Mouse (Mus musculus) mammary gland, adult 2 months (tissue): ENCODE data around the gene Hcrtr1. TPM values are rescaled to one million over a fixed set of nuclear protein-coding genes. Genes with fewer than 3 reads are reported as not detected.

Source experiments
- polyA plus RNA-seq: library from polyadenylated mRNA; depleted of rRNA; stranded (reverse); fragments of >200 nt; gene quantifications from 2 replicates; pipeline ENCODE4 v1.2.3, GENCODE M21; 2012; ENCODE audit warnings: low replicate concordance; rRNA removed

Gene Hcrtr1
- polyA plus RNA-seq = 2.2 TPM in 2 replicates

GRCm38 (mm10) chr4:130139214-130139492, at the start of gene Hcrtr1:
Hcrtr1 (minus strand) TSS chr4:130139359.

GRCm38 (mm10) chr4:130175072-130175711, 36.0 kb upstream of the Hcrtr1 start, which contains the start of gene Tinagl1:
Tinagl1 (minus strand) TSS chr4:130175122.

GRCm38 (mm10) chr4:130102111-130102651, 37.0 kb downstream of the Hcrtr1 start, which contains the start of gene Pef1:
Pef1 (plus strand) TSS chr4:130102558.

Other genes starting within 250 kb of the Hcrtr1 start
- 0.11 TPM in 2 replicates for gene Spocd1, start 210.1 kb downstream of the Hcrtr1 start, polyA plus RNA-seq
- gene Adgrb2, start 154.5 kb downstream of the Hcrtr1 start, polyA plus RNA-seq = 2.8 and 7.2 TPM in 2 replicates
- gene Col16a1, start 91.5 kb downstream of the Hcrtr1 start, polyA plus RNA-seq = 31.0 and 58.8 TPM in 2 replicates
- 112 and 136 TPM in 2 replicates for gene Pef1, start 36.8 kb downstream of the Hcrtr1 start, polyA plus RNA-seq
- 94.4 and 146 TPM in 2 replicates for gene Tinagl1, start 35.8 kb upstream of the Hcrtr1 start, polyA plus RNA-seq
- gene Gm853, start 83.0 kb upstream of the Hcrtr1 start, polyA plus RNA-seq = not detected in 2 replicates
- 80.7 and 125 TPM in 2 replicates for gene Serinc2, start 139.8 kb upstream of the Hcrtr1 start, polyA plus RNA-seq
- 3.1 and 123 TPM in 2 replicates for gene Fabp3, start 169.2 kb upstream of the Hcrtr1 start, polyA plus RNA-seq
- gene Gm10570, start 169.3 kb upstream of the Hcrtr1 start, polyA plus RNA-seq = 0.30 TPM in 1 of 2 replicates, not detected in the other
- 25.2 and 25.7 TPM in 2 replicates for gene Zcchc17, start 220.6 kb upstream of the Hcrtr1 start, polyA plus RNA-seq
- gene Snrnp40, start 220.8 kb upstream of the Hcrtr1 start, polyA plus RNA-seq = 26.4 and 29.8 TPM in 2 replicates